Mouse (Mus musculus) bone marrow, adult 2 months (tissue): Measurements from ENCODE around the gene Mrpl45. TPM values are rescaled to one million over a fixed set of nuclear protein-coding genes. Genes with fewer than 3 reads are reported as not detected.
"Not testable (repeated sequence)": the region's sequence is repeated elsewhere in the genome, so short reads cannot be mapped to it uniquely, and the experiment has no call there.

Experiments
- H3K27ac ChIP-seq: fragments of 200-500 bp; 2 replicates; pipeline ENCODE4 v1.5.1; 2012; ENCODE audit warnings: low read depth, mild to moderate bottlenecking, control low read depth, inconsistent platforms, low read length; ENCODE audit not compliant: control insufficient read depth, poor library complexity, insufficient read depth
- H3K4me1 ChIP-seq: fragments of 200-500 bp; 2 replicates; pipeline ENCODE4 v1.6.1; 2011; ENCODE audit warnings: low read length; ENCODE audit not compliant: control insufficient read depth, insufficient read depth
- H3K4me3 ChIP-seq: fragments of 200-500 bp; replicated peaks from 2 replicates; pipeline ENCODE3; 2011; ENCODE audit warnings: mild to moderate bottlenecking, low read depth, low read length, control low read depth; ENCODE audit not compliant: control insufficient read depth
- CTCF ChIP-seq: fragments of 200-500 bp; IDR thresholded peaks from 2 replicates; pipeline ENCODE4 v1.5.1; 2011; ENCODE audit warnings: low read length, control low read depth; ENCODE audit not compliant: control insufficient read depth, insufficient read depth
- POLR2A ChIP-seq: fragments of 200-500 bp; IDR thresholded peaks from 2 replicates; pipeline ENCODE4 v1.6.1; 2011; ENCODE audit warnings: low read depth, mild to moderate bottlenecking, control low read depth, low read length, borderline replicate concordance; ENCODE audit not compliant: control insufficient read depth
- WGBS: fragments of 180-500 bp; shearing (Covaris S2); methylation state at CpG from one replicate; pipeline ENCODE4 v1.1.7; 2018; 5-methylcytosine and 5-hydroxymethylcytosine counted together
- polyA plus RNA-seq: library from polyadenylated mRNA; stranded (reverse); fragments of >200 nt; gene quantifications from 2 replicates; pipeline ENCODE4 v1.2.4, GENCODE M21; 2011; ENCODE audit warnings: low replicate concordance; ENCODE audit not compliant: missing spikeins, insufficient read depth, insufficient read length

The Mrpl45 gene
- 7.8 and 16.9 TPM in 2 replicates for polyA plus RNA-seq

GRCm38 (mm10) chr11:97315504-97316503, at the start of gene Mrpl45:
TSS of gene Mrpl45 (plus strand) at chr11:97315716.
- peak within 1 kb of the TSS; percentile 31; the same call in 1 of the 2 replicates for H3K27ac ChIP-seq
- H3K4me3 ChIP-seq = peak within 1 kb of the TSS; percentile 73
- under 1% methylated on average over 50 of the region's 50 CpGs for WGBS
- TF ChIP-seq CTCF (no peak), POLR2A (peak; percentile 37; the same call in 1 of the 2 replicates)
- H3K4me1 ChIP-seq = no peaks in the 10 kb centered on the region; the same call in 1 of the 2 replicates

DNA sequence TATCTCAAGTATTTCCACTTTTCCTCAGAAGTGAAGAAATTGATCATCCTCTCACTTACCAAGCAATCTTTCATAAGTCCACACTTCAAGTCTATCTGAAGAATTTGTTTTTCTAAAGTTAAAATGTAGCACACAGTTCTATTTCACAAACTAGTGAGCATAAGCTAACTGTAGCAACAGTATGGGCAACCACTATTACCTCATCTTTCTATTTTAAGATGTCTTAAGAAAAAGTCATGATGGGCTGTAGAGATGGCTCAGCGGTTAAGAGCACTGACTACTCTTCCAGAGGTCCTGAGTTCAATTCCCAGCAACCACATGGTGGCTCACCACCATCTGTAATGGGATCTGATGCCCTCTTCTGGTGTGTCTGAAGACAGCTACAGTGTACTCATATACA, 49.0 kb upstream of the Mrpl45 start:
- 44% methylated on average over 1 of the region's 1 CpGs for WGBS
- not testable (repeated sequence) for H3K27ac ChIP-seq, H3K4me1 ChIP-seq, H3K4me3 ChIP-seq

DNA sequence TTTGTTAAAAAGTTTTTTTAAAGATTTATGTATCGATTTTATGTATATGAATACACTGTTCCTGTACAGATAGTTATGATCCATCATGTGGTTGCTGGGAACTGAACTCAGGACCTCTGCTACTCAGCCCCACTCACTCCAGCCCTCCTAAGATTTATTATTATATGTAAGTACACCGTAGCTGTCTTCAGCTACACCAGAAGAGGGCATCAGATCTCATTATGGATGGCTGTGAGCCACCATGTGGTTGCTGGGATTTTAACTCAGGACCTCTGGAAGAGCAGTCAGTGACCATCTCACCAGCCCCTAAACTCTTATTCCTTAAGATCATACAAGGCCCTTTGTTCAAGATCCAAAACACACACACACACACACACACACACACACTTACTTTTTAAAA, 45.5 kb upstream of the Mrpl45 start:
- not testable (repeated sequence) for H3K27ac ChIP-seq, H3K4me3 ChIP-seq, H3K4me1 ChIP-seq
- 63% methylated on average over 2 of the region's 2 CpGs for WGBS

DNA sequence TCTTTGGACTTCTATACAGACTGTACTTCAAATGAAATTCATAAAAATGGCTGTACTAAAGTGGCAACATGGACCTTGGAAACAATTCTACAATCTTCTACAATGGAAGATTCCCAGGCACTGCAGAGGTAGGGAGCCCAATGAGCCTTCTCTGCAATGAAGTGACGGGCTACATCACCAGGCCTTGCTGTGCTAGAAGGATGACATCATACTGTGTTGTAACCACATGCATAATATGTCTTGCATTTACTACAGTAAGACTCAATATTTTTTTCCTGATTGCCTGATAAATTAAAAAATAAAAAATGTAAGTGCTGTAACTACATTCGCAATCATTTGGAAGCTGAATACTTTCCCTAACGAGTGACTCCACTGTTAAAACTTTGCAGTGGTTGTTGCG, 42.7 kb upstream of the Mrpl45 start:
- Histone ChIP-seq H3K4me1 (no peaks in the 10 kb centered on the region), H3K27ac (no peak overlapping the region), H3K4me3 (no peak overlapping the region)
- 80% methylated on average over 4 of the region's 4 CpGs for WGBS
- TF ChIP-seq CTCF (no peak), POLR2A (no peak)

GRCm38 (mm10) chr11:97273613-97274012, 41.9 kb upstream of the Mrpl45 start:
- 68% methylated on average over 5 of the region's 5 CpGs for WGBS
- Histone ChIP-seq H3K4me1 (peaks cover 1% of the 10 kb centered on the region; the same call in 1 of the 2 replicates), H3K27ac (no peak overlapping the region), H3K4me3 (no peak overlapping the region)
- TF ChIP-seq CTCF = no peak
- no peak for TF ChIP-seq POLR2A

DNA sequence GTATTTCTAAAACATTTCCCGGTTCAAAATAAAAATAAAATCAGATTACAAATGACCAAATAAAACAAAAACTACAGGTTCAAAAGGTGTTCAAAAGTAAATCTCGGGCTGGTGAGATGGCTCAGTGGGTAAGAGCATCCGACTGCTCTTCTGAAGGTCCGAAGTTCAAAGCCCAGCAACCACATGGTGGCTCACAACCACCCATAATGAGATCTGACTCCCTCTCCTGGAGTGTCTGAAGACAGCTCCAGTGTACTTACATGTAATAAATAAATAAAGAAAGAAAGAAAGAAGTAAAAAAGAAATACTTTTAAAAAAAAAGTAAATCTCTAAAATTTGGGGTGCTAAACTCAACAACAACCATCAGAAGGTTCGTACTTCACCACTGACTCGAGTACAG, 40.6 kb upstream of the Mrpl45 start:
- 82% methylated on average over 6 of the region's 6 CpGs for WGBS
- H3K4me1 ChIP-seq, H3K27ac ChIP-seq, H3K4me3 ChIP-seq: not testable (repeated sequence)

DNA sequence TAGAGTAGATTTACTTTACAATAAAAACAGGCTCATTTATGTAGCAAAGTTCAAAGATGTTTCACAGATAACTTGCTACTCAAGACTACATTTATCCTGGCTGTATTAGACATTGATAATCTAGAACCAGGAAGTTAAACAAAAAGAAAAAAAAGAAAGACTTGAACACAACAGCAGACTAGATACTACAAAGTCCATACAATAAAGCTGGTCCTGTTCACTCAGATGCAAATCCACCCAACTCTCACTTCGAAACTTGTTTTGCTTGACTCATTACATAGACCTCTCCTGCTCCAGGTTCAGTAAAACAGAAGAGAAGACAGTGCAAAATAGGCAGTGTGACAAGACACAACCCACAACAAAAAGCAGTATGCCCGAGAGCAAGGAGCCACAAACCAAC, 40.2 kb upstream of the Mrpl45 start:
- H3K4me1 ChIP-seq = peaks cover 1% of the 10 kb centered on the region; the same call in 1 of the 2 replicates
- no peak overlapping the region for H3K27ac ChIP-seq
- WGBS = 76% methylated on average over 2 of the region's 2 CpGs
- H3K4me3 ChIP-seq = no peak overlapping the region
- TF ChIP-seq CTCF (no peak), POLR2A (no peak)

GRCm38 (mm10) chr11:97276019-97276418, 39.5 kb upstream of the Mrpl45 start:
- Histone ChIP-seq H3K4me1 (peaks cover 1% of the 10 kb centered on the region; the same call in 1 of the 2 replicates), H3K4me3 (no peak overlapping the region), H3K27ac (no peak overlapping the region)
- WGBS = 49% methylated on average over 1 of the region's 1 CpGs
- TF ChIP-seq POLR2A (no peak), CTCF (no peak)

DNA sequence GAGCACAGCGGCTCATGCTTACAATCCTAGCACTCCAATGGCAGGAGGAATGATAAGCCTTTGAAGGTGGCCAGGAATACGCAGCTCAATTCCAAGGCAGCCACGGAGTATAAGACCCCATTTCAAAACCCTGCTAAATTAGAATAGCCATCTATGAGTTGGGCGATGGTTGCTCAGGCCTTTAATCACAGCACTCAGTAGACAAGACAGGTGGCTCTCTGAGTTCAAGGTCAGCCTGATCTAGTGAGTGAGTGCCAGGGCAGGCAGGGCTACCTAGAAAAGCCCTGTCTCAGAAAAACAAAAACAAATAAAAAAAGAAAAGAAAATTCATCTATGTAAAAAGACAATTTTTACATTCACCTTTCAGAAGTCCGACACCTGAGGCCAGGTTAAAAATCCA, 38.4 kb upstream of the Mrpl45 start:
- Histone ChIP-seq H3K27ac (no peak overlapping the region), H3K4me1 (peaks cover 1% of the 10 kb centered on the region; the same call in 1 of the 2 replicates), H3K4me3 (no peak overlapping the region)
- 88% methylated on average over 5 of the region's 5 CpGs for WGBS
- TF ChIP-seq CTCF = no peak
- TF ChIP-seq POLR2A = no peak
